Mouse (Mus musculus) lung, embryonic 14.5 days (tissue): ENCODE measurements around the gene Baiap2. TPM values are rescaled to one million over a fixed set of nuclear protein-coding genes. Genes with fewer than 3 reads are reported as not detected.

ENCODE experiments used
- ATAC-seq: fragments of 200-750 bp; cut with Nextera tagmentation; 2 replicates; pipeline ENCODE4 v1.8.0; 2017; ENCODE audit warnings: mild to moderate bottlenecking, moderate TSS enrichment, moderate library complexity; ENCODE audit not compliant: insufficient read depth
- DNase-seq: peaks from one replicate; pipeline ENCODE4 v3.0.0-alpha.2; 2015
- H3K27ac ChIP-seq: fragments of 300-500 bp; sonication (generic); 2 replicates; pipeline ENCODE4 v1.5.1; 2014; ENCODE audit warnings: low read depth, mild to moderate bottlenecking, moderate library complexity
- H3K27me3 ChIP-seq: fragments of 300-500 bp; sonication (generic); 2 replicates; pipeline ENCODE4 v1.6.1; 2014; ENCODE audit warnings: low read length, control low read depth; ENCODE audit not compliant: insufficient read depth
- H3K36me3 ChIP-seq: fragments of 300-500 bp; sonication (generic); 2 replicates; pipeline ENCODE4 v1.6.1; 2014; ENCODE audit warnings: control low read depth; ENCODE audit not compliant: insufficient read depth
- H3K4me1 ChIP-seq: fragments of 300-500 bp; sonication (generic); 2 replicates; pipeline ENCODE4 v1.6.1; 2014; ENCODE audit warnings: antibody characterized with exemption, control low read depth; ENCODE audit not compliant: insufficient read depth
- H3K4me2 ChIP-seq: fragments of 300-500 bp; sonication (generic); 2 replicates; pipeline ENCODE4 v1.6.1; 2014; ENCODE audit warnings: mild to moderate bottlenecking
- H3K4me3 ChIP-seq: fragments of 300-500 bp; sonication (generic); 2 replicates; pipeline ENCODE4 v1.5.1; 2014; ENCODE audit warnings: low read depth, low read length
- H3K9ac ChIP-seq: fragments of 300-500 bp; sonication (generic); 2 replicates; pipeline ENCODE4 v1.6.1; 2014
- H3K9me3 ChIP-seq: fragments of 300-500 bp; sonication (generic); 2 replicates; pipeline ENCODE4 v1.6.1; 2016; ENCODE audit warnings: low read depth, low read length, control low read depth
- CTCF ChIP-seq: IDR thresholded peaks from 2 replicates; pipeline ENCODE4 v1.5.1; 2016; ENCODE audit warnings: antibody characterized with exemption, low read depth
- WGBS: fragments of 180-500 bp; shearing (Covaris S2); extraction: QIAGEN DNeasy Blood & Tissue Kit; methylation state at CpG from one replicate; pipeline ENCODE4 v1.1.7; 2014; 5-methylcytosine and 5-hydroxymethylcytosine counted together
- polyA plus RNA-seq: library from polyadenylated mRNA; unstranded; fragments of >200 nt; fragmentation: Nextera tagmentation; extraction: Ambion mirVana; gene quantifications from 2 replicates; pipeline ENCODE4 v1.2.1, GENCODE M21; 2014

Baiap2 gene
- 20.4 and 20.5 TPM in 2 replicates for polyA plus RNA-seq

GRCm38 (mm10) chr11:119942727-119943427 is at the start of gene Baiap2:
TSS of gene Baiap2 (plus strand) at chr11:119942763.
- peaks cover 33% of the 10 kb centered on the region for H3K4me1 ChIP-seq
- WGBS = under 1% methylated on average over 67 of the region's 79 CpGs
- peak within 1 kb of the TSS; percentile 75 for H3K9ac ChIP-seq
- no peaks in the 10 kb centered on the region for H3K9me3 ChIP-seq
- peak; percentile 99 for DNase-seq
- no peaks in the 10 kb centered on the region for H3K27me3 ChIP-seq
- peak; percentile 94 for ATAC-seq
- peak within 1 kb of the TSS; percentile 98 for H3K4me2 ChIP-seq
- peak within 1 kb of the TSS; percentile 76 for H3K4me3 ChIP-seq
- no peaks in the 10 kb centered on the region for H3K36me3 ChIP-seq
- TF ChIP-seq CTCF = no peak
- H3K27ac ChIP-seq = peak within 1 kb of the TSS; percentile 81

- TF ChIP-seq CTCF = no peak
- DNase-seq (no peak), ATAC-seq (no peak)
- no peak overlapping the region for H3K27ac ChIP-seq
- no peaks in the 10 kb centered on the region for H3K27me3 ChIP-seq
- H3K36me3 ChIP-seq = peaks cover 70% of the 10 kb centered on the region
- no peak overlapping the region for H3K4me3 ChIP-seq
- 76% methylated on average over 10 of the region's 10 CpGs for WGBS
- H3K9me3 ChIP-seq = no peaks in the 10 kb centered on the region
- no peak overlapping the region for H3K9ac ChIP-seq
- no peak overlapping the region for H3K4me2 ChIP-seq
- no peaks in the 10 kb centered on the region for H3K4me1 ChIP-seq
Observed at GRCm38 (mm10) chr11:119893667-119894236, 48.8 kb upstream of the Baiap2 start.

- no peak overlapping the region for H3K27ac ChIP-seq
- H3K36me3 ChIP-seq = peaks cover 62% of the 10 kb centered on the region
- no peak overlapping the region for H3K4me3 ChIP-seq
- no peak for DNase-seq
- no peaks in the 10 kb centered on the region for H3K9me3 ChIP-seq
- WGBS = 42% methylated on average over 6 of the region's 6 CpGs
- H3K9ac ChIP-seq = no peak overlapping the region
- ATAC-seq = no peak
- no peak overlapping the region for H3K4me2 ChIP-seq
- H3K4me1 ChIP-seq = no peaks in the 10 kb centered on the region
- no peak for TF ChIP-seq CTCF
- H3K27me3 ChIP-seq = no peaks in the 10 kb centered on the region
Observed at GRCm38 (mm10) chr11:119894634-119895033, 47.9 kb upstream of the Baiap2 start.

- DNase-seq = no peak
- Histone ChIP-seq H3K4me1 (no peaks in the 10 kb centered on the region), H3K36me3 (peaks cover 46% of the 10 kb centered on the region), H3K4me3 (no peak overlapping the region), H3K4me2 (no peak overlapping the region), H3K27me3 (no peaks in the 10 kb centered on the region), H3K27ac (no peak overlapping the region), H3K9ac (no peak overlapping the region), H3K9me3 (no peaks in the 10 kb centered on the region)
- ATAC-seq = no peak
- 86% methylated on average over 9 of the region's 9 CpGs for WGBS
- no peak for TF ChIP-seq CTCF
Observed at GRCm38 (mm10) chr11:119897041-119897440, 45.5 kb upstream of the Baiap2 start.

GRCm38 (mm10) chr11:119898976-119899375 is 43.6 kb upstream of the Baiap2 start:
- 78% methylated on average over 11 of the region's 11 CpGs for WGBS
- ATAC-seq (no peak), DNase-seq (no peak)
- Histone ChIP-seq H3K4me1 (no peaks in the 10 kb centered on the region), H3K36me3 (peaks cover 28% of the 10 kb centered on the region), H3K9ac (no peak overlapping the region), H3K27me3 (no peaks in the 10 kb centered on the region), H3K4me3 (no peak overlapping the region), H3K27ac (no peak overlapping the region), H3K9me3 (no peaks in the 10 kb centered on the region), H3K4me2 (no peak overlapping the region)
- TF ChIP-seq CTCF = no peak

- no peak for ATAC-seq
Observed at GRCm38 (mm10) chr11:119901174-119901573, 41.4 kb upstream of the Baiap2 start.

GRCm38 (mm10) chr11:119902891-119903290 is 39.7 kb upstream of the Baiap2 start:
- ATAC-seq (no peak), DNase-seq (no peak)
- Histone ChIP-seq H3K27me3 (no peaks in the 10 kb centered on the region), H3K9ac (no peak overlapping the region), H3K4me1 (no peaks in the 10 kb centered on the region), H3K36me3 (peaks cover 6% of the 10 kb centered on the region), H3K27ac (no peak overlapping the region), H3K4me3 (no peak overlapping the region), H3K9me3 (no peaks in the 10 kb centered on the region), H3K4me2 (no peak overlapping the region)
- WGBS = 83% methylated on average over 4 of the region's 4 CpGs
- no peak for TF ChIP-seq CTCF

More at GRCm38 (mm10) chr11:119901174-119901573, 41.4 kb upstream of the Baiap2 start:
- no peaks in the 10 kb centered on the region for H3K4me1 ChIP-seq
- H3K27me3 ChIP-seq = no peaks in the 10 kb centered on the region
- H3K27ac ChIP-seq = no peak overlapping the region
- H3K9ac ChIP-seq = no peak overlapping the region
- H3K9me3 ChIP-seq = no peaks in the 10 kb centered on the region
- WGBS = 60% methylated on average over 4 of the region's 4 CpGs
- no peak for DNase-seq
- no peak overlapping the region for H3K4me2 ChIP-seq
- TF ChIP-seq CTCF = no peak
- no peak overlapping the region for H3K4me3 ChIP-seq
- peaks cover 16% of the 10 kb centered on the region for H3K36me3 ChIP-seq
